Mouse (Mus musculus): ENCODE results near the gene Vmn2r25. TPM values are rescaled to one million over a fixed set of nuclear protein-coding genes. Genes with fewer than 3 reads are reported as not detected.
"Not testable (repeated sequence)": the region's sequence is repeated elsewhere in the genome, so short reads cannot be mapped to it uniquely, and the experiment has no call there.

Gene Vmn2r25
- polyA plus RNA-seq (2016; fragmentation: Nextera tagmentation; extraction: Ambion mirVana) = not detected in 2 replicates

DNA sequence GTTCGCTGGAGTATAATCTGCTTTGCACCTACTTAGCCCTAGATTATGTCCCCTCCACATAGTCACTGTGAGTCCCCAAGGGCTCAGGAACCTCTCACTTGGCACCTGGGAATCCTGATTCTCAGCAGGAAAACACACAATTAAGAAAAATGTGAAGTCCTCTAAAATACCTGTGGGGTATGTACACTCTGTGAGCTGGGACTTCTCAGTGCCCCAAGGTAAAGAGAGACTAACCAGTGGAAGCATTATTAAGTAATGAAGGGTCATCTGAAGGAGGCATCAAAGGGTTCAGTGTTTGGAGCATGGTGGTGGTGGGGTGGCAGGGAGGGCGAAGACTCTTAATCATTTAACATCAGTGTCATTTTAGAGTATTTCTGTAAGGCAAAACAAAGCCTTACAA is at the start of gene Vmn2r25:
TSS of gene Vmn2r25 (minus strand) at position 101 of the 400 bp plus-strand sequence.
- H3K27me3 ChIP-seq (replicated peaks); H3K9ac ChIP-seq; H3K4me2 ChIP-seq (replicated peaks); H3K36me3 ChIP-seq; H3K4me1 ChIP-seq; H3K9me3 ChIP-seq; ATAC-seq (ENCODE audit: low FRiP score, low read depth); H3K27ac ChIP-seq; H3K4me3 ChIP-seq: not testable (repeated sequence)
- 61% methylated on average over 2 of the region's 2 CpGs for WGBS

- Histone ChIP-seq H3K27me3 (replicated peaks) (no peaks in the 10 kb centered on the region), H3K36me3 (no peaks in the 10 kb centered on the region), H3K9me3 (no peaks in the 10 kb centered on the region), H3K9ac (no peak overlapping the region), H3K4me1 (no peaks in the 10 kb centered on the region), H3K4me3 (no peak overlapping the region), H3K27ac (no peak overlapping the region), H3K4me2 (replicated peaks) (no peak overlapping the region)
- ATAC-seq (ENCODE audit: low FRiP score, low read depth) = no peak
- 83% methylated on average over 8 of the region's 8 CpGs for WGBS
Measured at GRCm38 (mm10) chr6:123819951-123820350, 33.3 kb downstream of the Vmn2r25 start.

DNA sequence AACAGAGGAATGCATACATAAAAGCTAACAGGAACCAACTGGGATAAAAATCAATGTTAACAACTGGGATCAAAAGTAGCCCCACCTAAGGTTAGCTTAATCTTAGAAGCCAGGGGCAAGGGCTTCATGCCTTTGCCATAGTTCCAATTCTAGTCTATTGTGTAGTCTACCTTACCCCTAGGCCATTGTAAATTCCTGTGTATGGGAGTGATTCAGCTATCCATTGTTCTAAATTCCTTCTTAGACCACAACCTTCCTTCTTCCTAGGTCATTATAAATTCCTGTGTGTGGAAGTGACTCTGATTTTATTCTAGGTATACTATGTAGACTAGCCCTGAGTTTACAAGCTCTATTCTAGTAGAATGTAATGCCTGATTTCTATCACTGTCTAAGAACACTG is 43.0 kb downstream of the Vmn2r25 start:
- H3K9me3 ChIP-seq; H3K4me3 ChIP-seq; H3K4me1 ChIP-seq; H3K27ac ChIP-seq; ATAC-seq (ENCODE audit: low FRiP score, low read depth); H3K9ac ChIP-seq; H3K27me3 ChIP-seq (replicated peaks); H3K36me3 ChIP-seq; H3K4me2 ChIP-seq (replicated peaks): not testable (repeated sequence)

GRCm38 (mm10) chr6:123793746-123794145 is 59.5 kb downstream of the Vmn2r25 start:
- no peaks in the 10 kb centered on the region for H3K36me3 ChIP-seq
- whole genome bisulfite sequencing = 39% methylated on average over 9 of the region's 9 CpGs
- no peaks in the 10 kb centered on the region for H3K9me3 ChIP-seq
- H3K27ac ChIP-seq = no peak overlapping the region
- H3K4me1 ChIP-seq = no peaks in the 10 kb centered on the region
- no peak overlapping the region for H3K4me3 ChIP-seq
- no peak overlapping the region for H3K4me2 ChIP-seq (replicated peaks)
- ATAC-seq (ENCODE audit: low FRiP score, low read depth) = no peak
- H3K27me3 ChIP-seq (replicated peaks) = no peaks in the 10 kb centered on the region
- no peak overlapping the region for H3K9ac ChIP-seq

DNA sequence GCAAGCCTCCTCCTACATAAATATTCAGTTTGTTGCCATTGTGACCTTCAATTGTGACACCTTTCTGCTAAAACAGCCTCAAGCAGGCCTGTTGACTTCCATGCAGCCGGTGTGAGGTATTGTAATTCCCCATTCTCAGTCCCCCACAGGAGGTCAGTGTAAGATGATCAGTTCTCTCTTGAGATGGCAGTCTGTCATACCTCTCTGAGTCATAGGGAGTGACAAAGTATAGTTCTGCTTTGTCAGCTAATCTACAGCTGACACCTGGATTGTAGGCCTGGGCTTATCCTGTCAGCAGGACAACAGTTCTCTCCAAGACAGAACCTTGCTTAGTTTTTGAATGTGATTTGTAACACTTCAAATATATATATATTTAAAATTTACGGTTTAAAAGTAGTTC is 68.4 kb downstream of the Vmn2r25 start:
- 64% methylated on average over 2 of the region's 2 CpGs for WGBS
- Histone ChIP-seq H3K27me3 (replicated peaks) (no peaks in the 10 kb centered on the region), H3K36me3 (no peaks in the 10 kb centered on the region), H3K9ac (no peak overlapping the region), H3K4me2 (replicated peaks) (no peak overlapping the region), H3K27ac (no peak overlapping the region), H3K9me3 (no peaks in the 10 kb centered on the region), H3K4me3 (no peak overlapping the region), H3K4me1 (no peaks in the 10 kb centered on the region)
- ATAC-seq (ENCODE audit: low FRiP score, low read depth) = no peak

DNA sequence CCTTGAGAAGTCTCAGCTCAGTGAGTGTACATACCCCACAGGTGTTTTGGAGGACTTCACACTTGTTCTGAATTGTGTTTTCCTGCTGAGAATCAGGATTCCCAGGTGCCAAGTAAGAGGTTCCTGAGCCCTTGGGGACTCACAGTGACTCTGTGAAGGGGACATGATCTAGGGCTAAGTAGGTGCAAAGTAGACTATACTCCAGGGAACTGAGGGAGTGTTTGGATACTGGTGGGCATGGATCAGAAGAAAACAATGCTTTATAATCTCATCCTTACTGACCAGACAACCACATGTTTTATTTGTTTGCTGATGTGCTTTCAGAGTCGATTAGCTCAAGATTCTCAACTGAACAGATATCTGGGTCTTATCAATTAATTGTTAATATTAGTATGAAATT is 74.7 kb downstream of the Vmn2r25 start, which contains the start of gene Vmn2r24:
TSS of gene Vmn2r24 (plus strand) at position 301 of the 400 bp plus-strand sequence.
- H3K36me3 ChIP-seq = no peaks in the 10 kb centered on the region
- no peak within 1 kb of the TSS for H3K27ac ChIP-seq
- H3K4me2 ChIP-seq (replicated peaks) = no peak within 1 kb of the TSS
- no peaks in the 10 kb centered on the region for H3K9me3 ChIP-seq
- 78% methylated on average over 1 of the region's 1 CpGs for WGBS
- no peak within 1 kb of the TSS for H3K4me3 ChIP-seq
- no peak for ATAC-seq (ENCODE audit: low FRiP score, low read depth)
- no peaks in the 10 kb centered on the region for H3K4me1 ChIP-seq
- no peaks in the 10 kb centered on the region for H3K27me3 ChIP-seq (replicated peaks)
- no peak within 1 kb of the TSS for H3K9ac ChIP-seq

Other genes with a start within 250 kb of the Vmn2r25 start
- gene Vmn2r22, start 202.7 kb downstream of the Vmn2r25 start, polyA plus RNA-seq (2016; fragmentation: Nextera tagmentation; extraction: Ambion mirVana) = not detected in 2 replicates
- not detected in 2 replicates for gene Vmn2r23, start 150.8 kb downstream of the Vmn2r25 start, polyA plus RNA-seq (2016; fragmentation: Nextera tagmentation; extraction: Ambion mirVana)
- not detected in 2 replicates for gene Vmn2r24, start 74.6 kb downstream of the Vmn2r25 start, polyA plus RNA-seq (2016; fragmentation: Nextera tagmentation; extraction: Ambion mirVana)
- not detected in 2 replicates for gene Vmn2r26, start 171.1 kb upstream of the Vmn2r25 start, polyA plus RNA-seq (2016; fragmentation: Nextera tagmentation; extraction: Ambion mirVana)

Measured in neural tube, embryonic 12.5 days (tissue).